Mouse (Mus musculus): ENCODE measurements around the gene Pdzd2.

The Pdzd2 gene

GRCm38 (mm10) chr15:12546781-12547180, 192.9 kb downstream of the Pdzd2 start:
- in situ Hi-C loops (cut with MboI; ENCODE audit: low sequenced_read_pairs): no loop called here

GRCm38 (mm10) chr15:12545671-12546070, 194.1 kb downstream of the Pdzd2 start:
- in situ Hi-C loops (cut with MboI; ENCODE audit: low sequenced_read_pairs): no loop called here

- in situ Hi-C loops (cut with MboI; ENCODE audit: low sequenced_read_pairs): no loop called here
Measured at GRCm38 (mm10) chr15:12545220-12545619, 194.5 kb downstream of the Pdzd2 start.

- in situ Hi-C loops (cut with MboI; ENCODE audit: low sequenced_read_pairs): no loop called here
Measured at GRCm38 (mm10) chr15:12543686-12544325, 195.9 kb downstream of the Pdzd2 start.

- in situ Hi-C loops (cut with MboI; ENCODE audit: low sequenced_read_pairs): no loop called here
Measured at GRCm38 (mm10) chr15:12542316-12542715, 197.4 kb downstream of the Pdzd2 start.

- in situ Hi-C loops (cut with MboI; ENCODE audit: low sequenced_read_pairs): no loop called here
Measured at GRCm38 (mm10) chr15:12539618-12540302, 200.0 kb downstream of the Pdzd2 start.

- in situ Hi-C loops (cut with MboI; ENCODE audit: low sequenced_read_pairs): no loop called here
Measured at GRCm38 (mm10) chr15:12533254-12533653, 206.5 kb downstream of the Pdzd2 start.

- in situ Hi-C loops (cut with MboI; ENCODE audit: low sequenced_read_pairs): no loop called here
Measured at GRCm38 (mm10) chr15:12532568-12532967, 207.2 kb downstream of the Pdzd2 start.

- in situ Hi-C loops (cut with MboI; ENCODE audit: low sequenced_read_pairs): no loop called here
Measured at GRCm38 (mm10) chr15:12522810-12523209, 216.9 kb downstream of the Pdzd2 start.

GRCm38 (mm10) chr15:12520292-12520691, 219.4 kb downstream of the Pdzd2 start:
- in situ Hi-C loops (cut with MboI; ENCODE audit: low sequenced_read_pairs): no loop called here

GRCm38 (mm10) chr15:12518370-12518973, 221.3 kb downstream of the Pdzd2 start:
- in situ Hi-C loops (cut with MboI; ENCODE audit: low sequenced_read_pairs): no loop called here

- in situ Hi-C loops (cut with MboI; ENCODE audit: low sequenced_read_pairs): no loop called here
Measured at GRCm38 (mm10) chr15:12517314-12517813, 222.4 kb downstream of the Pdzd2 start.

- in situ Hi-C loops (cut with MboI; ENCODE audit: low sequenced_read_pairs): no loop called here
Measured at GRCm38 (mm10) chr15:12515272-12515844, 224.4 kb downstream of the Pdzd2 start.

GRCm38 (mm10) chr15:12513526-12513925, 226.2 kb downstream of the Pdzd2 start:
- in situ Hi-C loops (cut with MboI; ENCODE audit: low sequenced_read_pairs): no loop called here

- in situ Hi-C loops (cut with MboI; ENCODE audit: low sequenced_read_pairs): no loop called here
Measured at GRCm38 (mm10) chr15:12508765-12509377, 230.9 kb downstream of the Pdzd2 start.

GRCm38 (mm10) chr15:12507523-12507922, 232.2 kb downstream of the Pdzd2 start:
- in situ Hi-C loops (cut with MboI; ENCODE audit: low sequenced_read_pairs): no loop called here

- in situ Hi-C loops (cut with MboI; ENCODE audit: low sequenced_read_pairs): no loop called here
Measured at GRCm38 (mm10) chr15:12506514-12506913, 233.2 kb downstream of the Pdzd2 start.

GRCm38 (mm10) chr15:12506085-12506484, 233.6 kb downstream of the Pdzd2 start:
- in situ Hi-C loops (cut with MboI; ENCODE audit: low sequenced_read_pairs): no loop called here

- in situ Hi-C loops (cut with MboI; ENCODE audit: low sequenced_read_pairs): no loop called here
Measured at GRCm38 (mm10) chr15:12505556-12505955, 234.2 kb downstream of the Pdzd2 start.

- in situ Hi-C loops (cut with MboI; ENCODE audit: low sequenced_read_pairs): no loop called here
Measured at GRCm38 (mm10) chr15:12503907-12504306, 235.8 kb downstream of the Pdzd2 start.

GRCm38 (mm10) chr15:12501924-12502548, 237.7 kb downstream of the Pdzd2 start:
- in situ Hi-C loops (cut with MboI; ENCODE audit: low sequenced_read_pairs): no loop called here
